Mouse (Mus musculus) forebrain, embryonic 14.5 days (tissue): Measurements from ENCODE around the gene Prkn. TPM values are rescaled to one million over a fixed set of nuclear protein-coding genes. Genes with fewer than 3 reads are reported as not detected.
A peak's percentile ranks its signal among the peaks of the same experiment; 100 is the strongest.

Experiments used
- ATAC-seq: fragments of 200-750 bp; cut with Nextera tagmentation; 2 replicates; pipeline ENCODE4 v1.8.0; 2017; ENCODE audit warnings: mild to moderate bottlenecking, moderate library complexity
- DNase-seq: peaks from one replicate; pipeline ENCODE4 v3.0.0-alpha.2; 2015; ENCODE audit warnings: low spot score
- H3K27ac ChIP-seq: fragments of 300-500 bp; sonication (generic); 2 replicates; pipeline ENCODE4 v1.5.1; 2014; ENCODE audit warnings: low read depth, mild to moderate bottlenecking, control low read depth, low read length, moderate library complexity
- H3K27me3 ChIP-seq: fragments of 300-500 bp; sonication (generic); replicated peaks from 2 replicates; pipeline ENCODE4 v1.6.1; 2014; ENCODE audit warnings: low read length, control low read depth, mixed read lengths; ENCODE audit not compliant: control insufficient read depth, insufficient read depth
- H3K36me3 ChIP-seq: fragments of 300-500 bp; sonication (generic); 2 replicates; pipeline ENCODE4 v1.6.1; 2014; ENCODE audit warnings: low read length, control low read depth; ENCODE audit not compliant: control insufficient read depth, insufficient read depth
- H3K4me1 ChIP-seq: fragments of 300-500 bp; sonication (generic); 2 replicates; pipeline ENCODE4 v1.6.1; 2014; ENCODE audit warnings: antibody characterized with exemption, low read length, control low read depth; ENCODE audit not compliant: control insufficient read depth, insufficient read depth
- H3K4me2 ChIP-seq: fragments of 300-500 bp; sonication (generic); 2 replicates; pipeline ENCODE4 v1.6.1; 2014; ENCODE audit warnings: mild to moderate bottlenecking, control low read depth, low read length
- H3K4me3 ChIP-seq: fragments of 300-500 bp; sonication (generic); 2 replicates; pipeline ENCODE4 v1.5.1; 2014; ENCODE audit warnings: low read depth, low read length, control low read depth
- H3K9ac ChIP-seq: fragments of 300-500 bp; sonication (generic); 2 replicates; pipeline ENCODE4 v1.6.1; 2014; ENCODE audit warnings: mild to moderate bottlenecking, low read length, control low read depth, moderate library complexity
- H3K9me3 ChIP-seq: fragments of 300-500 bp; sonication (generic); replicated peaks from 2 replicates; pipeline ENCODE4 v1.6.1; 2016; ENCODE audit warnings: low read length, control low read depth, mixed read lengths; ENCODE audit not compliant: control insufficient read depth
- WGBS: fragments of 180-500 bp; shearing (Covaris S2); extraction: QIAGEN DNeasy Blood & Tissue Kit; methylation state at CpG from one replicate; pipeline ENCODE4 v1.1.7; 2014; 5-methylcytosine and 5-hydroxymethylcytosine counted together
- polyA plus RNA-seq: library from polyadenylated mRNA; unstranded; fragments of >200 nt; fragmentation: Nextera tagmentation; extraction: Ambion mirVana; gene quantifications from 2 replicates; pipeline ENCODE4 v1.2.1, GENCODE M21; 2014

The Prkn gene
- polyA plus RNA-seq, 1 experiment from 2014 or later: 1.6 TPM

GRCm38 (mm10) chr17:11817886-11818285, 977.7 kb downstream of the Prkn start:
- Histone ChIP-seq H3K27ac (no peak overlapping the region), H3K4me2 (no peak overlapping the region), H3K36me3 (no peaks in the 10 kb centered on the region), H3K27me3 (no peaks in the 10 kb centered on the region), H3K4me3 (no peak overlapping the region), H3K9me3 (no peaks in the 10 kb centered on the region), H3K4me1 (no peaks in the 10 kb centered on the region), H3K9ac (no peak overlapping the region)
- 55% methylated on average over 2 of the region's 2 CpGs for WGBS
- DNase-seq (no peak), ATAC-seq (no peak)

GRCm38 (mm10) chr17:11819506-11819905, 979.3 kb downstream of the Prkn start:
- ATAC-seq: no peak
- no peak overlapping the region for H3K4me3 ChIP-seq

GRCm38 (mm10) chr17:11820757-11821156, 980.6 kb downstream of the Prkn start:
- no peak overlapping the region for H3K9ac ChIP-seq
- H3K4me1 ChIP-seq: no peaks in the 10 kb centered on the region
- WGBS: 55% methylated on average over 4 of the region's 4 CpGs
- no peak overlapping the region for H3K4me3 ChIP-seq
- H3K36me3 ChIP-seq: no peaks in the 10 kb centered on the region
- H3K9me3 ChIP-seq: no peaks in the 10 kb centered on the region
- ATAC-seq: peak; percentile 32; the same call in 1 of the 2 replicates
- H3K27ac ChIP-seq: no peak overlapping the region
- no peak overlapping the region for H3K4me2 ChIP-seq
- H3K27me3 ChIP-seq: no peaks in the 10 kb centered on the region
- DNase-seq: peak; percentile 24

More at GRCm38 (mm10) chr17:11819506-11819905, 979.3 kb downstream of the Prkn start:
- Histone ChIP-seq H3K36me3 (no peaks in the 10 kb centered on the region), H3K4me1 (no peaks in the 10 kb centered on the region), H3K27ac (no peak overlapping the region), H3K27me3 (no peaks in the 10 kb centered on the region), H3K9ac (no peak overlapping the region), H3K9me3 (no peaks in the 10 kb centered on the region), H3K4me2 (no peak overlapping the region)
- WGBS: 49% methylated on average over 8 of the region's 8 CpGs
- peak; percentile 14 for DNase-seq

GRCm38 (mm10) chr17:11829501-11829900, 989.3 kb downstream of the Prkn start:
- Histone ChIP-seq H3K9ac (no peak overlapping the region), H3K4me2 (no peak overlapping the region), H3K36me3 (no peaks in the 10 kb centered on the region), H3K4me1 (no peaks in the 10 kb centered on the region), H3K27me3 (no peaks in the 10 kb centered on the region), H3K9me3 (no peaks in the 10 kb centered on the region), H3K27ac (no peak overlapping the region), H3K4me3 (no peak overlapping the region)
- no peak for ATAC-seq
- no peak for DNase-seq
- 70% methylated on average over 3 of the region's 3 CpGs for WGBS

GRCm38 (mm10) chr17:11837121-11837520, 996.9 kb downstream of the Prkn start:
- H3K4me3 ChIP-seq: no peak overlapping the region

GRCm38 (mm10) chr17:11844436-11844835, 1004.3 kb downstream of the Prkn start:
- H3K27ac ChIP-seq: no peak overlapping the region
- ATAC-seq: no peak
- H3K4me1 ChIP-seq: no peaks in the 10 kb centered on the region
- no peak overlapping the region for H3K9ac ChIP-seq
- no peak overlapping the region for H3K4me2 ChIP-seq
- H3K27me3 ChIP-seq: no peaks in the 10 kb centered on the region
- WGBS: 88% methylated on average over 4 of the region's 4 CpGs
- no peaks in the 10 kb centered on the region for H3K9me3 ChIP-seq
- H3K4me3 ChIP-seq: no peak overlapping the region
- no peaks in the 10 kb centered on the region for H3K36me3 ChIP-seq
- DNase-seq: no peak

More at GRCm38 (mm10) chr17:11837121-11837520, 996.9 kb downstream of the Prkn start:
- Histone ChIP-seq H3K4me1 (no peaks in the 10 kb centered on the region), H3K4me2 (no peak overlapping the region), H3K36me3 (no peaks in the 10 kb centered on the region), H3K9me3 (no peaks in the 10 kb centered on the region), H3K27ac (no peak overlapping the region), H3K27me3 (no peaks in the 10 kb centered on the region), H3K9ac (no peak overlapping the region)
- whole genome bisulfite sequencing: 89% methylated on average over 3 of the region's 3 CpGs
- ATAC-seq: no peak
- no peak for DNase-seq

GRCm38 (mm10) chr17:11844989-11845388, 1004.8 kb downstream of the Prkn start:
- no peak for ATAC-seq
- no peaks in the 10 kb centered on the region for H3K9me3 ChIP-seq
- no peak overlapping the region for H3K9ac ChIP-seq
- H3K4me3 ChIP-seq: no peak overlapping the region
- H3K27me3 ChIP-seq: no peaks in the 10 kb centered on the region
- H3K4me2 ChIP-seq: no peak overlapping the region
- no peak for DNase-seq
- no peak overlapping the region for H3K27ac ChIP-seq
- whole genome bisulfite sequencing: 93% methylated on average over 3 of the region's 3 CpGs
- H3K4me1 ChIP-seq: no peaks in the 10 kb centered on the region
- no peaks in the 10 kb centered on the region for H3K36me3 ChIP-seq

- ATAC-seq (no peak), DNase-seq (no peak)
- Histone ChIP-seq H3K4me1 (no peaks in the 10 kb centered on the region), H3K9me3 (no peaks in the 10 kb centered on the region), H3K36me3 (no peaks in the 10 kb centered on the region), H3K27ac (no peak overlapping the region), H3K4me2 (no peak overlapping the region), H3K4me3 (no peak overlapping the region), H3K9ac (no peak overlapping the region), H3K27me3 (no peaks in the 10 kb centered on the region)
- WGBS: 81% methylated on average over 2 of the region's 2 CpGs
Measured at GRCm38 (mm10) chr17:11845506-11845905, 1005.3 kb downstream of the Prkn start.

- Histone ChIP-seq H3K4me2 (no peak overlapping the region), H3K36me3 (no peaks in the 10 kb centered on the region), H3K9me3 (no peaks in the 10 kb centered on the region), H3K27me3 (no peaks in the 10 kb centered on the region), H3K4me1 (no peaks in the 10 kb centered on the region), H3K9ac (no peak overlapping the region), H3K27ac (no peak overlapping the region), H3K4me3 (no peak overlapping the region)
- DNase-seq (no peak), ATAC-seq (no peak)
- 82% methylated on average over 10 of the region's 10 CpGs for WGBS
Measured at GRCm38 (mm10) chr17:11854571-11854970, 1014.4 kb downstream of the Prkn start.
